Mouse (Mus musculus) adrenal gland, adult (tissue): ENCODE results near the gene Tmc2.

ENCODE experiments used
- DNase-seq, 2 experiments: peaks; one replicate each; pipeline ENCODE4 v3.0.0; 2022 to 2023; ENCODE audit warnings: low spot score in 1 of 2; ENCODE audit not compliant: inconsistent age in 2 of 2

Gene Tmc2

GRCm38 (mm10) chr2:130295331-130296133 lies 100.5 kb downstream of the Tmc2 start:
- peak; percentile 61 to 81 for DNase-seq

GRCm38 (mm10) chr2:130296134-130296745 lies 101.2 kb downstream of the Tmc2 start:
- no peak for DNase-seq

DNA sequence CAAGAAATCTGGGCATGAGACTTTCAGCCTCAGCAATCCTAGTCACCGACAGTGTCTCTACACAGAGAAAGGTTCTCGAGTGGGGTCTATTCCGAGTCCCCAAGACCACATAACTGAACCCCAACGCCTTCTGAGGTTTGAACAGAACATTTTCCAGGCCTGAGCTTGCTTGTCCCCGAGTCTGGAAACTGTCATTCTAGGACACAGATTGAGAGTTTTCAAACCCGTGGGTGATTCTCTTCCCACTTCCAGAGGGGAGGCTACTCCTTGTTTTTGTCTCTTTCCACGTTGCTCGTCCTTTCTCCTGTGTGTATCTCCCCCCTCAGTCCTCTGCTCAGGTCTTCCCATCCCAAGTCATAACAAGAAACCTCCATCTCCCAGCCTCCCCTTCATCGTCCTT lies 102.6 kb downstream of the Tmc2 start:
- DNase-seq: no peak

GRCm38 (mm10) chr2:130303014-130303413 lies 108.0 kb downstream of the Tmc2 start:
- DNase-seq: no peak
